8 mouse cellular contexts compared by ENCODE assay signal in the genomic region with DNA sequence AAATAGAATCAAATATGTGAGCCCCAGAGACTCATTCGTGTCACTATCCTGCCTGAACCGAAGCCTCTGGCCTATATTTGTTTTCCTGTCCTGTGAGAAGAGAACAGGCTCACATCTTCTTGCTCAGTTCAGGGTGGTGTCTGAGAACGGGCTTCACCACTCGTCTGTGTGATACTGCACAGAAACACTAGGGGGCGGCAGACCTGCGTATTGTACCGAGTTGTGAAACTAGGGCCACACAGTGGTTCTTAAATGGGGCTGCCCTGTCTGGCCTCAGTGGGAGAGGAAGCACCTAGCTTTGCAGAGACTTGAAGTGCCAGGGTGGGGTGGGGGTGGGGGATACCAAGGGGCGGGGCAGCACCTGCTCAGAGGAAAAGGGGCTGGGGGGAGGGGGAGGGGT. TPM values are rescaled to one million over a fixed set of nuclear protein-coding genes. Genes with fewer than 3 reads are reported as not detected.
DNase-seq lines count a peak whose midpoint lies in the region; ATAC-seq and TF ChIP-seq lines count a peak whose summit lies in the region.

No protein-coding gene starts in this region.

- intact Hi-C loops in left cerebral cortex, postnatal 4 days (cut with DNase I): loop anchor here (2.0 to 10.0 kb wide), 2 partner anchors 256 to 428 kb away; no protein-coding TSS in a partner anchor

- TF ChIP-seq CTCF in midbrain, postnatal 0 days (IDR thresholded peaks at IDR 0.05): peak; percentile 83

- no peaks in the 10 kb centered on the region for H3K4me1 ChIP-seq in neural tube, embryonic 15.5 days
- no peaks in the 10 kb centered on the region for H3K4me1 ChIP-seq in midbrain, postnatal 0 days (ENCODE audit: insufficient read depth, low read length)

- ATAC-seq in neural tube, embryonic 15.5 days (ENCODE audit: low FRiP score): no peak
- ATAC-seq in midbrain, postnatal 0 days (ENCODE audit: low FRiP score): 0 out of 2 replicates have a peak, but pooled peaks have one; percentile 69

- H3K9ac ChIP-seq in neural tube, embryonic 15.5 days (replicated peaks): no peak overlapping the region
- H3K9ac ChIP-seq in midbrain, postnatal 0 days (replicated peaks; ENCODE audit: low read length, poor library complexity, severe bottlenecking): no peak overlapping the region

- no peaks in the 10 kb centered on the region for H3K9me3 ChIP-seq in neural tube, embryonic 15.5 days (replicated peaks)
- H3K9me3 ChIP-seq in midbrain, postnatal 0 days (ENCODE audit: low read length): no peaks in the 10 kb centered on the region

- no peaks in the 10 kb centered on the region for H3K27me3 ChIP-seq in neural tube, embryonic 15.5 days (replicated peaks)
- H3K27me3 ChIP-seq in midbrain, postnatal 0 days (ENCODE audit: insufficient read depth, low read length): no peaks in the 10 kb centered on the region

- peak; percentile 85 for DNase-seq in neural tube, embryonic 10.5 days (ENCODE audit: extremely low spot score, low spot score)
- peak; percentile 87 for DNase-seq in embryo, embryonic 11 days
- DNase-seq in gastrocnemius, postnatal 4 days (ENCODE audit: low spot score in 2 of 2): peak; percentile 79 to 86
- peak; percentile 82 for DNase-seq in kidney, adult 18-20 months
- DNase-seq in left cerebral cortex, postnatal 4 days: peak; percentile 82
- peak; percentile 79 for DNase-seq in midbrain, postnatal 0 days (ENCODE audit: low spot score)
- peak; percentile 55 to 73 for DNase-seq in spleen, postnatal 14 days (ENCODE audit: low spot score in 2 of 2)

- H3K4me2 ChIP-seq in neural tube, embryonic 15.5 days: no peak overlapping the region
- H3K4me2 ChIP-seq in midbrain, postnatal 0 days (ENCODE audit: low read depth, low read length, poor library complexity, severe bottlenecking): no peak overlapping the region

- H3K4me3 ChIP-seq in neural tube, embryonic 15.5 days (replicated peaks): no peak overlapping the region
- H3K4me3 ChIP-seq in midbrain, postnatal 0 days (ENCODE audit: low read depth, low read length): no peak overlapping the region

- no peak overlapping the region for H3K27ac ChIP-seq in neural tube, embryonic 15.5 days (replicated peaks)
- H3K27ac ChIP-seq in midbrain, postnatal 0 days (ENCODE audit: low read depth, low read length): no peak overlapping the region

- WGBS in neural tube, embryonic 15.5 days: 10% methylated on average over 8 of the region's 8 CpGs
- WGBS in midbrain, postnatal 0 days: 7% methylated on average over 7 of the region's 8 CpGs

- H3K36me3 ChIP-seq in neural tube, embryonic 15.5 days: no peaks in the 10 kb centered on the region
- no peaks in the 10 kb centered on the region for H3K36me3 ChIP-seq in midbrain, postnatal 0 days (ENCODE audit: insufficient read depth, low read length)

RNA-seq across cellular contexts. Expression of a gene that starts 42.5 kb away (rescaled TPM):
- polyA plus RNA-seq in neural tube, embryonic 15.5 days (2015; fragmentation: Nextera tagmentation; extraction: Ambion mirVana): 0.63 and 3.0 TPM in 2 replicates
- not detected for total RNA-seq in gastrocnemius, postnatal 4 days (2021)
- under 1 TPM; 0.36 to 0.64 TPM for total RNA-seq in left cerebral cortex, postnatal 4 days (2021)
- not detected in 2 replicates for total RNA-seq in midbrain, postnatal 0 days (2014; rRNA removed)
- 0.35 and 0.83 TPM in 2 replicates for polyA plus RNA-seq in midbrain, postnatal 0 days (2015; fragmentation: Nextera tagmentation; extraction: Ambion mirVana)
